Mouse (Mus musculus) CH12.LX (cell line): ENCODE results near the gene Rfxap. TPM values are rescaled to one million over a fixed set of nuclear protein-coding genes. Genes with fewer than 3 reads are reported as not detected.

Experiments used
- DNase-seq: peaks from one replicate; pipeline ENCODE4 v3.0.0-alpha.2; 2013; ENCODE audit errors: extremely low read depth
- H3K27ac ChIP-seq: 2 replicates; pipeline ENCODE4 v1.5.1; 2012; ENCODE audit warnings: low read depth, mild to moderate bottlenecking, control low read depth, moderate library complexity; ENCODE audit not compliant: insufficient read depth
- H3K27me3 ChIP-seq: replicated peaks from 2 replicates; pipeline ENCODE3; 2012; ENCODE audit warnings: inconsistent platforms
- H3K36me3 ChIP-seq, 2 experiments: replicated peaks in 1 of 2; 2 replicates each; pipeline versions ENCODE3 to v1.6.1; 2012; ENCODE audit warnings: inconsistent platforms in 1 of 2, low read length in 1 of 2, mild to moderate bottlenecking in 1 of 2, mixed read lengths in 1 of 2, moderate library complexity in 1 of 2; ENCODE audit not compliant: control insufficient read depth in 1 of 2, insufficient read depth in 1 of 2
- H3K4me1 ChIP-seq, 2 experiments: 2 replicates each; pipeline ENCODE4 v1.6.1; 2012; ENCODE audit warnings: inconsistent platforms in 1 of 2, moderate library complexity in 1 of 2; ENCODE audit not compliant: insufficient read depth in 2 of 2, control insufficient read depth in 1 of 2
- H3K4me2 ChIP-seq: 2 replicates; pipeline ENCODE4 v1.6.1; 2012; ENCODE audit warnings: low read depth, mild to moderate bottlenecking, control low read depth; ENCODE audit not compliant: poor library complexity, insufficient read depth, severe bottlenecking
- H3K4me3 ChIP-seq, 3 experiments: fragments of 150-350 bp in 1 of 3; sonication (generic) in 1 of 3; replicated peaks in 1 of 3; 2 replicates each; pipeline versions ENCODE3 to v1.5.1; 2011 to 2012; ENCODE audit warnings: low read depth in 2 of 3, low read length in 2 of 3, mild to moderate bottlenecking in 2 of 3, moderate library complexity in 2 of 3, control low read depth in 1 of 3, improper control_type of control experiment in 1 of 3, inconsistent platforms in 1 of 3, mixed read lengths in 1 of 3; ENCODE audit not compliant: poor library complexity in 1 of 3
- H3K79me2 ChIP-seq: replicated peaks from 2 replicates; pipeline ENCODE4 v1.6.1; 2012; ENCODE audit warnings: mild to moderate bottlenecking, moderate library complexity; ENCODE audit not compliant: control insufficient read depth, poor library complexity, insufficient read depth, severe bottlenecking; ENCODE audit errors: extremely low read depth
- H3K9ac ChIP-seq: 2 replicates; pipeline ENCODE4 v1.6.1; 2012; ENCODE audit warnings: low read depth, mild to moderate bottlenecking, control low read depth, moderate library complexity; ENCODE audit not compliant: insufficient read depth
- H3K9me3 ChIP-seq: replicated peaks from 2 replicates; pipeline ENCODE3; 2012; ENCODE audit warnings: low read length, inconsistent platforms, mixed read lengths
- BHLHE40 ChIP-seq: IDR thresholded peaks from 2 replicates; pipeline ENCODE4 v1.6.1; 2011; ENCODE audit warnings: mild to moderate bottlenecking, low read depth, low read length, improper control_type of control experiment
- E2F4 ChIP-seq: IDR thresholded peaks from 2 replicates; pipeline ENCODE4 v1.6.1; 2011; ENCODE audit warnings: low read depth, low read length, improper control_type of control experiment; ENCODE audit not compliant: insufficient replicate concordance
- ELF1 ChIP-seq: IDR thresholded peaks from 2 replicates; pipeline ENCODE4 v1.6.1; 2014; ENCODE audit warnings: low read depth, mild to moderate bottlenecking, inconsistent platforms, low read length, improper control_type of control experiment
- EP300 ChIP-seq: IDR thresholded peaks from 2 replicates; pipeline ENCODE4 v1.6.1; 2011; ENCODE audit warnings: low read length, improper control_type of control experiment
- ETS1 ChIP-seq: conservative IDR thresholded peaks from 2 replicates; pipeline ENCODE4 v1.6.1; 2012; ENCODE audit warnings: low read depth, mild to moderate bottlenecking, inconsistent platforms, low read length, improper control_type of control experiment, moderate library complexity
- HCFC1 ChIP-seq: IDR thresholded peaks from 2 replicates; pipeline ENCODE4 v1.6.1; 2012; ENCODE audit warnings: low read depth, mild to moderate bottlenecking, inconsistent platforms, low read length, improper control_type of control experiment
- IRF4 ChIP-seq: IDR thresholded peaks from 2 replicates; pipeline ENCODE4 v1.6.1; 2014; ENCODE audit warnings: low read depth, mild to moderate bottlenecking, inconsistent platforms, low read length, improper control_type of control experiment
- JUND ChIP-seq: conservative IDR thresholded peaks from 2 replicates; pipeline ENCODE4 v1.6.1; 2011; ENCODE audit warnings: low read depth, low read length, improper control_type of control experiment
- KAT2A ChIP-seq: IDR thresholded peaks from 2 replicates; pipeline ENCODE4 v1.6.1; 2012; ENCODE audit warnings: low read length, improper control_type of control experiment, inconsistent platforms; ENCODE audit not compliant: insufficient replicate concordance
- MAFK ChIP-seq: IDR thresholded peaks from 2 replicates; pipeline ENCODE4 v1.6.1; 2011; ENCODE audit warnings: low read length, improper control_type of control experiment; ENCODE audit not compliant: insufficient replicate concordance
- MAX ChIP-seq: IDR thresholded peaks from 2 replicates; pipeline ENCODE4 v1.6.1; 2011; ENCODE audit warnings: low read length, improper control_type of control experiment
- MEF2A ChIP-seq: IDR thresholded peaks from 2 replicates; pipeline ENCODE4 v1.6.1; 2014; ENCODE audit warnings: low read depth, mild to moderate bottlenecking, inconsistent platforms, low read length, improper control_type of control experiment, borderline replicate concordance
- MXI1 ChIP-seq: IDR thresholded peaks from 2 replicates; pipeline ENCODE4 v1.6.1; 2011; ENCODE audit warnings: mild to moderate bottlenecking, low read depth, low read length, improper control_type of control experiment
- NRF1 ChIP-seq: IDR thresholded peaks from 2 replicates; pipeline ENCODE4 v1.6.1; 2014; ENCODE audit warnings: low read depth, mild to moderate bottlenecking, inconsistent platforms, low read length, improper control_type of control experiment, moderate library complexity
- PAX5 ChIP-seq: IDR thresholded peaks from 2 replicates; pipeline ENCODE4 v1.6.1; 2012; ENCODE audit warnings: low read length, inconsistent platforms, mixed read lengths
- RCOR1 ChIP-seq: conservative IDR thresholded peaks from 2 replicates; pipeline ENCODE4 v1.6.1; 2012; ENCODE audit warnings: low read depth, mild to moderate bottlenecking, inconsistent platforms, low read length, improper control_type of control experiment
- SIN3A ChIP-seq: IDR thresholded peaks from 2 replicates; pipeline ENCODE4 v1.6.1; 2012; ENCODE audit warnings: low read length, improper control_type of control experiment, inconsistent platforms
- SMC3 ChIP-seq: IDR thresholded peaks from 2 replicates; pipeline ENCODE4 v1.6.1; 2011; ENCODE audit warnings: low read depth, low read length, improper control_type of control experiment
- TBP ChIP-seq: conservative IDR thresholded peaks from 2 replicates; pipeline ENCODE4 v1.6.1; 2011; ENCODE audit warnings: low read depth, low read length, improper control_type of control experiment
- TCF12 ChIP-seq: IDR thresholded peaks from 2 replicates; pipeline ENCODE4 v1.6.1; 2014; ENCODE audit warnings: low read depth, mild to moderate bottlenecking, inconsistent platforms, low read length, improper control_type of control experiment
- UBTF ChIP-seq: IDR thresholded peaks from 2 replicates; pipeline ENCODE4 v1.6.1; 2012; ENCODE audit warnings: low read depth, mild to moderate bottlenecking, inconsistent platforms, low read length, improper control_type of control experiment, moderate library complexity
- USF1 ChIP-seq: IDR thresholded peaks from 2 replicates; pipeline ENCODE4 v1.6.1; 2014; ENCODE audit warnings: low read depth, mild to moderate bottlenecking, inconsistent platforms, low read length, improper control_type of control experiment
- USF2 ChIP-seq: conservative IDR thresholded peaks from 2 replicates; pipeline ENCODE4 v1.6.1; 2011; ENCODE audit warnings: low read depth, low read length, improper control_type of control experiment
- ZKSCAN1 ChIP-seq: IDR thresholded peaks from 2 replicates; pipeline ENCODE4 v1.6.1; 2012; ENCODE audit warnings: low read depth, inconsistent platforms, low read length, improper control_type of control experiment, borderline replicate concordance
- ZMIZ1 ChIP-seq: IDR thresholded peaks from 2 replicates; pipeline ENCODE4 v1.6.1; 2012; ENCODE audit warnings: low read depth, mild to moderate bottlenecking, inconsistent platforms, low read length, improper control_type of control experiment
- dilution Hi-C: fragments of 300-500 bp; cut with MboI; formaldehyde crosslinking; loops from 2 replicates; pipeline ENCODE4 v1.14.3; 2020; ENCODE audit warnings: low sequenced_read_pairs; ENCODE audit not compliant: extremely low pct_unique_long_range_greater_than_20kb, extremely low pct_ligation_motif_present
- in situ Hi-C: fragments of 300-500 bp; cut with MboI; formaldehyde crosslinking; loops from 3 replicates; pipeline ENCODE4 v1.14.3; 2019; ENCODE audit warnings: low sequenced_read_pairs, low pct_ligation_motif_present, low pct_unique_long_range_greater_than_20kb, mixed read lengths
- polyA plus RNA-seq: library from polyadenylated mRNA; unstranded; fragments of >175 nt; gene quantifications from 2 replicates; pipeline ENCODE4 v1.2.1, GENCODE M21; 2012; ENCODE audit warnings: low read depth; ENCODE audit not compliant: insufficient read length
- total RNA-seq, 2 experiments: library from RNA; depleted of rRNA; stranded (reverse); fragments of 300-350 nt in 1 of 2; fragments of >200 nt in 1 of 2; gene quantifications; 2 replicates each; pipeline ENCODE4 v1.2.3; 2012 to 2014

The Rfxap gene
- total and polyA plus RNA-seq, 3 experiments, result 25.8 to 38.8 (median 27.9) TPM

GRCm38 (mm10) chr3:54760321-54761115 lies 47.1 kb downstream of the Rfxap start:
- Histone ChIP-seq H3K4me3 (no peak overlapping the region), H3K27me3 (no peaks in the 10 kb centered on the region), H3K36me3 (no peaks in the 10 kb centered on the region), H3K9ac (no peak overlapping the region), H3K4me2 (no peak overlapping the region), H3K27ac (no peak overlapping the region), H3K9me3 (peaks cover 2% of the 10 kb centered on the region), H3K4me1 (no peaks in the 10 kb centered on the region), H3K79me2 (no peaks in the 10 kb centered on the region)
- no peak for DNase-seq
- dilution Hi-C loops, result no loop called here
- TF ChIP-seq TCF12 (no peak), ZMIZ1 (no peak), HCFC1 (no peak), MXI1 (no peak), IRF4 (no peak), ZKSCAN1 (no peak), SIN3A (no peak), NRF1 (no peak), MEF2A (no peak), E2F4 (no peak), USF1 (no peak), JUND (no peak), ELF1 (no peak), MAFK (no peak), BHLHE40 (no peak), KAT2A (no peak)
- in situ Hi-C loops, result no loop called here

- dilution Hi-C loops (no loop called here), in situ Hi-C loops (no loop called here)
- DNase-seq, result no peak
Measured at GRCm38 (mm10) chr3:54759211-54759610, 48.4 kb downstream of the Rfxap start.

More at GRCm38 (mm10) chr3:54759211-54759610, 48.4 kb downstream of the Rfxap start:
- Histone ChIP-seq H3K9ac (no peak overlapping the region), H3K36me3 (no peaks in the 10 kb centered on the region), H3K4me1 (peaks cover 0 to 3% of the 10 kb centered on the region in 2 experiments; a peak in 1 of 4 replicates), H3K4me2 (no peak overlapping the region), H3K9me3 (peaks cover 6% of the 10 kb centered on the region), H3K4me3 (no peak overlapping the region), H3K27me3 (no peaks in the 10 kb centered on the region), H3K27ac (no peak overlapping the region), H3K79me2 (no peaks in the 10 kb centered on the region)
- TF ChIP-seq KAT2A (no peak), BHLHE40 (no peak), EP300 (no peak), TBP (no peak), ZMIZ1 (no peak), USF2 (no peak), E2F4 (no peak), MAX (no peak), PAX5 (no peak), RCOR1 (no peak), MXI1 (no peak), UBTF (no peak), MEF2A (no peak), ZKSCAN1 (no peak), SMC3 (no peak), ETS1 (no peak), USF1 (no peak)
